Mouse (Mus musculus): ENCODE measurements around the gene Klhl2. TPM values are rescaled to one million over a fixed set of nuclear protein-coding genes. Genes with fewer than 3 reads are reported as not detected.
A peak's percentile ranks its signal among the peaks of the same experiment; 100 is the strongest.

Gene Klhl2
- polyA plus RNA-seq, 1 experiment, result 44.9 TPM

DNA sequence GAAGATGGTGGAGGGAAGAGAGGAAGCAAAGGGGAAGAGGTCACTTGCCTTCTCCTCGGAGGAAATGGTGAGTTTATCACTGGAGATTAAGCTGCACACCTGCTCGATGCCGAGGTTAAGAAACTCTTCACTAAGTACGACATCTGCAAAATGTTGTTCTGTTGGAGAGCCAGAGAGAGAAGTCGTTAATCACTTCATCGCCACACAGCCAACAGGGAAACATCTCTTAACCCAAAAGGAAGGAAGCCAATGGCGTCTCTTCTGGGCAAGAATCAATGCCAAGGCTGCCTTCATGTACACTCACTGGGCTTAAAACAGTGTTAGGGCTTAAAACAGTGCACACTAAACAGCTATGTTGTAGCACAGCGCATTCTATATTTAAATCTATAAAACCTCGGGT is 85.7 kb downstream of the Klhl2 start:
- no peak for DNase-seq (ENCODE audit: low read depth)
- TF ChIP-seq POLR2A (IDR thresholded peaks at IDR 0.05; ENCODE audit: borderline replicate concordance, extremely low read depth, insufficient read depth, insufficient read length, poor library complexity, severe bottlenecking) (no peak), CTCF (IDR thresholded peaks at IDR 0.05; ENCODE audit: borderline replicate concordance, extremely low read depth, insufficient read depth, insufficient read length) (no peak)

GRCm38 (mm10) chr8:64762751-64763150 is 87.1 kb downstream of the Klhl2 start:
- no peak for DNase-seq (ENCODE audit: low read depth)
- no peak for TF ChIP-seq CTCF (IDR thresholded peaks at IDR 0.05; ENCODE audit: borderline replicate concordance, extremely low read depth, insufficient read depth, insufficient read length)
- no peak for TF ChIP-seq POLR2A (IDR thresholded peaks at IDR 0.05; ENCODE audit: borderline replicate concordance, extremely low read depth, insufficient read depth, insufficient read length, poor library complexity, severe bottlenecking)

DNA sequence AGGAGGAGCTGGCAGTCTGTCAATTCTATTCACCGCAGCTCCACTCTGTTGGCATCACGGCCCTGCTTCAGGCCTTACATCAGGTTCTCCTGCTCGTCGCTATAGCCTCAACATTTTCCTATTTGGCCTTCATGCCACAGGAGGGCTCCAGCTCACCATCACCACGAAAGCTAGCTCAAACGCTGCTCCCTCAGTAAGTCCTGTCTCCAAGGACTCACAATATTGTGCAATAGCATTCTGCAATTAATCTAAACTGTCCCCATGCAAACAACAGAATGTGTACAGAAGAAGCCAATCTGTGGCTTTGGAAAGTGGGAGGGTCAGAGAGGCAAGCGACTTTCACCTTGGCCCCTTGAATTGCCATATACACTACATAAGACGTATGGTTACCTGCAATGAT is 88.4 kb downstream of the Klhl2 start:
- DNase-seq (ENCODE audit: low read depth), result peak; percentile 79
- no peak for TF ChIP-seq POLR2A (IDR thresholded peaks at IDR 0.05; ENCODE audit: borderline replicate concordance, extremely low read depth, insufficient read depth, insufficient read length, poor library complexity, severe bottlenecking)
- peak; percentile 56; the same call in 1 of the 2 replicates for TF ChIP-seq CTCF (IDR thresholded peaks at IDR 0.05; ENCODE audit: borderline replicate concordance, extremely low read depth, insufficient read depth, insufficient read length)

GRCm38 (mm10) chr8:64757956-64758355 is 91.9 kb downstream of the Klhl2 start:
- DNase-seq (ENCODE audit: low read depth), result no peak
- TF ChIP-seq CTCF (IDR thresholded peaks at IDR 0.05; ENCODE audit: borderline replicate concordance, extremely low read depth, insufficient read depth, insufficient read length), result no peak
- no peak for TF ChIP-seq POLR2A (IDR thresholded peaks at IDR 0.05; ENCODE audit: borderline replicate concordance, extremely low read depth, insufficient read depth, insufficient read length, poor library complexity, severe bottlenecking)

- TF ChIP-seq CTCF (IDR thresholded peaks at IDR 0.05; ENCODE audit: borderline replicate concordance, extremely low read depth, insufficient read depth, insufficient read length) (no peak), POLR2A (IDR thresholded peaks at IDR 0.05; ENCODE audit: borderline replicate concordance, extremely low read depth, insufficient read depth, insufficient read length, poor library complexity, severe bottlenecking) (no peak)
- DNase-seq (ENCODE audit: low read depth), result no peak
Measured at GRCm38 (mm10) chr8:64746215-64747058, 103.4 kb downstream of the Klhl2 start.

GRCm38 (mm10) chr8:64740547-64741211 is 109.1 kb downstream of the Klhl2 start:
- TF ChIP-seq CTCF (IDR thresholded peaks at IDR 0.05; ENCODE audit: borderline replicate concordance, extremely low read depth, insufficient read depth, insufficient read length) (no peak), POLR2A (IDR thresholded peaks at IDR 0.05; ENCODE audit: borderline replicate concordance, extremely low read depth, insufficient read depth, insufficient read length, poor library complexity, severe bottlenecking) (no peak)
- no peak for DNase-seq (ENCODE audit: low read depth)

GRCm38 (mm10) chr8:64738916-64739315 is 110.9 kb downstream of the Klhl2 start:
- TF ChIP-seq POLR2A (IDR thresholded peaks at IDR 0.05; ENCODE audit: borderline replicate concordance, extremely low read depth, insufficient read depth, insufficient read length, poor library complexity, severe bottlenecking) (no peak), CTCF (IDR thresholded peaks at IDR 0.05; ENCODE audit: borderline replicate concordance, extremely low read depth, insufficient read depth, insufficient read length) (no peak)
- peak; percentile 84 for DNase-seq (ENCODE audit: low read depth)

DNA sequence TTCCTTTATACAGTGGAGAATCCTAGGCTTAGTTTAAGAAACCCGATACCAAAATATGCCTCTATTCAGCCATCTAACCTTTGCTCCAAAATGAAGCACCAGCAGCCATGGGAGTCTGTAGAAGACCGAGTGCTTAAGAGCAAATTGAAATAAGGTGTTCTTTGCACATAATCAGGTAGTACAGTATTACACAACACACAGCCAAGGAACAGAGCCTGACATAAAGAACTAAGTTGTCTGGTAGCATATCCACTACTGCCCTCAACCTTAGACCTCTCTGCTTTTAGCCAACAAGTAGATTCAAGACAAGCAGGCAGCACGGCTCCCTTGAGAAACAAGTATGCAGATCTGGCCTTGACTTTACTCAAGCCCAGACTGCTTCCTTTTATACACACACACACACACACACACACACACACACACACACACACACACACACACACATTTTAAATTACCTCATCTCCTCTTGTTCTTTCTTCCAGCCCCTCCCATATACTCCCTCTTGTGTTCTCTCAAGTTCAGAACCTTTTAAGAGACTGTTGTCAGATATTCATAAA is 113.0 kb downstream of the Klhl2 start:
- no peak for TF ChIP-seq CTCF (IDR thresholded peaks at IDR 0.05; ENCODE audit: borderline replicate concordance, extremely low read depth, insufficient read depth, insufficient read length)
- TF ChIP-seq POLR2A (IDR thresholded peaks at IDR 0.05; ENCODE audit: borderline replicate concordance, extremely low read depth, insufficient read depth, insufficient read length, poor library complexity, severe bottlenecking), result no peak
- DNase-seq (ENCODE audit: low read depth), result no peak

- TF ChIP-seq POLR2A (IDR thresholded peaks at IDR 0.05; ENCODE audit: borderline replicate concordance, extremely low read depth, insufficient read depth, insufficient read length, poor library complexity, severe bottlenecking) (no peak), CTCF (IDR thresholded peaks at IDR 0.05; ENCODE audit: borderline replicate concordance, extremely low read depth, insufficient read depth, insufficient read length) (no peak)
- DNase-seq (ENCODE audit: low read depth), result no peak
Measured at GRCm38 (mm10) chr8:64735161-64735560, 114.7 kb downstream of the Klhl2 start.

DNA sequence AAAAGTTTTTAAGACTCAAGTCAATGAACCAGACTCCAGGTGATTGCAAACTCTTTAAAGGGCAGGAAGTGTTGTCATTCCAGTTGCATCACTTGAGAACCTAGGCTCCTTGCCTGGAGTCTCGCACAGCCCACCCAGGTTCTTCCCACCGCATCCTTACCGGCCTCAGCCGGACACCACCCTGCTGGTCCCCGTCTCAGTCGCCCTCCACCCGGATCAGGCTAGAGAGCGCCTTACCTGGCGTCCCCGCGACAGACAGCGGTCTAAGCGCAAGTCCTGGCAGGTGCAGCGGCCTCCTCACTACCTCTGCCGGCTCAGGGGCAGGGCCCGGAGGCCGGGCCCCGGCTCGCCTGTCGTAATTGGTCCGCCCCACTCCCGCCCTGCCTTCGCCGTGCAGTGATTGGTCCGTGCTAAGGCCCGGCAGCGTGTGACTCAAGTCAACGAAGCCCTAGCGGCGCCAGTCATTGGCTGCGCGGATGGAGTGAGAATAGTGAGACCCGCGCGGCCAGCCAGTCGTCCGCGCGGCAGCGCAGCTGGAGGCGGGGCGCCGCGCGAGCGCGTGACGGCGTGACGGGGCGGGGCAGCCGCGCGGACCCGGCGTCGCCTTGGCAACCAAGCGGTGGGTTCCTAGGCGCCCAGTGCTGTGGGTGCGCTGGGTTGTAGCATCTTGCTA is 116.4 kb downstream of the Klhl2 start, which contains the start of gene Msmo1:
Gene Msmo1 (minus strand): TSS at position 522 of the 673 bp plus-strand sequence.
- TF ChIP-seq CTCF (IDR thresholded peaks at IDR 0.05; ENCODE audit: borderline replicate concordance, extremely low read depth, insufficient read depth, insufficient read length) (no peak), POLR2A (IDR thresholded peaks at IDR 0.05; ENCODE audit: borderline replicate concordance, extremely low read depth, insufficient read depth, insufficient read length, poor library complexity, severe bottlenecking) (peak; percentile 60; the same call in 1 of the 2 replicates)
- peak; percentile 100 for DNase-seq (ENCODE audit: low read depth)

DNA sequence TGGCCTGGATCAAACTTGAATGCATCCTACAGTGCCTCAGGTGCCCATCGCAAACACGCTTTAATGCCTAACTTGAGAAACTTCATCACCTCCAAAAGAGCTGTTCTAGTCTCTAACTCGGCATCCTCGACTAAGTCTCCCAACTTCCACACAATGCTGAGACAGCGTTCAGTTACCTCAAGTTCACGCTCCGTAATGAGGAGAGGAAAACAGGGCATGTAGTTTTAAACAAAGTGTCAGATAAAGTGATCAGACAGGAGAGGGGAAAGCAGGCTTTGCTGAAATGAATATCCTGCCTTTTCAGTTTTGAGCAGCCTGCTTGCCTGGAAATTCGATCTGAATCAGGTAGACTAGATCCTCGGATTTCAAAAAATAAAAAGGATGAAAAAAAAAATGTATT is 117.2 kb downstream of the Klhl2 start:
- peak; percentile 10 for DNase-seq (ENCODE audit: low read depth)
- TF ChIP-seq POLR2A (IDR thresholded peaks at IDR 0.05; ENCODE audit: borderline replicate concordance, extremely low read depth, insufficient read depth, insufficient read length, poor library complexity, severe bottlenecking) (no peak), CTCF (IDR thresholded peaks at IDR 0.05; ENCODE audit: borderline replicate concordance, extremely low read depth, insufficient read depth, insufficient read length) (no peak)

Measured in brain, embryonic 14.5 days (tissue).